ENCODE assay signal across 8 mouse cellular contexts in the genomic region with DNA sequence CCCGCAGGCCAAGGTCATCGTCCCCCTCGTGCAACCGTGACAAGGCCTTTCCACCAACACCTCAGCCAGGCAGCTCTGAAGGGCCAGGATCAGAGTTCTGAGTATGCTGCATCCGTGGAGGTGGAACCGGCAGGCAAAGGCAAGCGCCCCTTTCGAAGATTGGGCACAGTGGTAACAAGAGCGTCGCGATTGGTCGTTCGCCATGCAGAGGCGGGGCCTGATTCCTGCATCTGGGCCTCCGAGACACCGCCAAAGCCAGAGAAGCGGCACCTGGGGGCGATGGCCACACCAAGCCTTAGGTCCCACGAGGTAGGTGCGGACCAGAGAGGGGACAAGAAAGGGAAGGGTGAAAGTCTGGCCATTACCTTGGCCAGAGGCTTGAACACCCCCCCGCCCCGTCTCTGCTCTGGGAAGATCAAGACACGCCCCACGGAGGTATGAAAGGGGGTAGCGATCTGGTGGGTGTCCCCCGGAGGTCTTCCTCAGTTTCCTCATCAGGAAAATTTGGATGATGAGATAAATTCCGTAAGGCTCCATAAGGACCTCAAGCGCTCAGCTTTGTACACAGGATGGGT. TPM values are rescaled to one million over a fixed set of nuclear protein-coding genes. Genes with fewer than 3 reads are reported as not detected.
DNase-seq lines count a peak whose midpoint lies in the region; ATAC-seq and TF ChIP-seq lines count a peak whose summit lies in the region.

A gene (minus strand): TSS at position 99 of the 575 bp plus-strand sequence.

- peak within 1 kb of the TSS; percentile 44; the same call in 1 of the 2 replicates for H3K9ac ChIP-seq in ES-E14 (ENCODE audit: insufficient read depth, low read depth, low read length, poor library complexity, severe bottlenecking)
- peak within 1 kb of the TSS; percentile 76 for H3K9ac ChIP-seq in hindbrain, embryonic 13.5 days
- peak within 1 kb of the TSS; percentile 47 for H3K9ac ChIP-seq in limb, embryonic 14.5 days (ENCODE audit: low read depth, low read length, severe bottlenecking)

- peak; percentile 60 for ATAC-seq in hindbrain, embryonic 13.5 days (ENCODE audit: low FRiP score)
- peak; percentile 34; the same call in 1 of the 2 replicates for ATAC-seq in limb, embryonic 14.5 days (ENCODE audit: low FRiP score, low read depth)

- no peaks in the 10 kb centered on the region for H3K9me3 ChIP-seq in heart, embryonic 10.5 days
- no peaks in the 10 kb centered on the region for H3K9me3 ChIP-seq in ES-E14 (ENCODE audit: control insufficient read depth, insufficient read depth, low read depth, low read length)
- no peaks in the 10 kb centered on the region for H3K9me3 ChIP-seq in hindbrain, embryonic 13.5 days
- H3K9me3 ChIP-seq in limb, embryonic 14.5 days (ENCODE audit: control insufficient read depth, low read length), result no peaks in the 10 kb centered on the region

- H3K4me3 ChIP-seq in heart, embryonic 10.5 days, result peak within 1 kb of the TSS; percentile 63
- H3K4me3 ChIP-seq in ES-E14 (ENCODE audit: insufficient read depth in 1 of 2, low read depth in 1 of 2, low read length in 2 of 2, poor library complexity in 1 of 2, severe bottlenecking in 1 of 2), result peak within 1 kb of the TSS; percentile 66 to 84
- H3K4me3 ChIP-seq in hindbrain, embryonic 13.5 days, result peak within 1 kb of the TSS; percentile 47
- H3K4me3 ChIP-seq in limb, embryonic 14.5 days (replicated peaks; ENCODE audit: low read length), result peak within 1 kb of the TSS; percentile 48
- H3K4me3 ChIP-seq in olfactory bulb, adult 2 months (ENCODE audit: insufficient read depth, low read depth, low read length), result peak within 1 kb of the TSS; percentile 60

- no peak for TF ChIP-seq POLR2A in limb, embryonic 14.5 days (IDR thresholded peaks at IDR 0.05; ENCODE audit: borderline replicate concordance, extremely low read depth, insufficient read depth, insufficient read length)
- TF ChIP-seq POLR2A in olfactory bulb, adult 2 months (IDR thresholded peaks at IDR 0.05; ENCODE audit: insufficient read depth, low read depth, low read length), result no peak

- H3K4me2 ChIP-seq in hindbrain, embryonic 13.5 days, result peak within 1 kb of the TSS; percentile 91
- peak within 1 kb of the TSS; percentile 96 for H3K4me2 ChIP-seq in limb, embryonic 14.5 days (replicated peaks; ENCODE audit: low read depth, low read length, severe bottlenecking)

- peaks cover 26% of the 10 kb centered on the region for H3K4me1 ChIP-seq in heart, embryonic 10.5 days
- peaks cover 0 to 4% of the 10 kb centered on the region in 2 experiments; a peak in 2 of 4 replicates for H3K4me1 ChIP-seq in ES-E14 (ENCODE audit: control insufficient read depth in 2 of 2, insufficient read depth in 2 of 2, low read length in 2 of 2, poor library complexity in 1 of 2)
- H3K4me1 ChIP-seq in hindbrain, embryonic 13.5 days (replicated peaks), result peaks cover 31% of the 10 kb centered on the region
- peaks cover 14% of the 10 kb centered on the region for H3K4me1 ChIP-seq in limb, embryonic 14.5 days (ENCODE audit: control insufficient read depth, insufficient read depth, low read length)
- peaks cover 17% of the 10 kb centered on the region for H3K4me1 ChIP-seq in olfactory bulb, adult 2 months (ENCODE audit: control insufficient read depth, insufficient read depth, low read length)

- peaks cover 50% of the 10 kb centered on the region for H3K27me3 ChIP-seq in heart, embryonic 10.5 days (ENCODE audit: insufficient read depth, poor library complexity, severe bottlenecking)
- peaks cover 42% of the 10 kb centered on the region for H3K27me3 ChIP-seq in hindbrain, embryonic 13.5 days
- H3K27me3 ChIP-seq in limb, embryonic 14.5 days (ENCODE audit: control insufficient read depth, insufficient read depth, low read length), result no peaks in the 10 kb centered on the region

- in situ Hi-C loops in ES-E14 (cut with MboI; ENCODE audit: low sequenced_read_pairs in 2 of 2, unreplicated experiment in 2 of 2), result no loop called here

- 5% methylated on average over 28 of the region's 28 CpGs for WGBS in heart, embryonic 10.5 days
- WGBS in hindbrain, embryonic 13.5 days, result 6% methylated on average over 28 of the region's 28 CpGs
- 5% methylated on average over 28 of the region's 28 CpGs for WGBS in limb, embryonic 14.5 days
- WGBS in olfactory bulb, adult 2 months, result 8% methylated on average over 28 of the region's 28 CpGs

- H3K36me3 ChIP-seq in heart, embryonic 10.5 days, result peaks cover 15% of the 10 kb centered on the region
- H3K36me3 ChIP-seq in ES-E14 (ENCODE audit: control insufficient read depth, insufficient read depth, low read length, poor library complexity, severe bottlenecking), result peaks cover 7% of the 10 kb centered on the region; the same call in 1 of the 2 replicates
- peaks cover 11% of the 10 kb centered on the region for H3K36me3 ChIP-seq in hindbrain, embryonic 13.5 days
- peaks cover 4% of the 10 kb centered on the region for H3K36me3 ChIP-seq in limb, embryonic 14.5 days (ENCODE audit: control insufficient read depth, insufficient read depth, low read length)

- peak; percentile 80 for DNase-seq in heart, embryonic 10.5 days (ENCODE audit: low spot score)
- no peak for DNase-seq in heart, adult 9 months (ENCODE audit: low spot score in 2 of 2)
- DNase-seq in ES-E14 (ENCODE audit: low read depth, low spot score), result peak; percentile 67
- DNase-seq in embryo, embryonic 9.5 days (ENCODE audit: extremely low spot score), result peak; percentile 70
- peak; percentile 68 for DNase-seq in limb, embryonic 14.5 days (ENCODE audit: low spot score)
- no peak for DNase-seq in urinary bladder, postnatal 4 days (ENCODE audit: low spot score in 2 of 2)

- TF ChIP-seq CTCF in olfactory bulb, adult 2 months (IDR thresholded peaks at IDR 0.05; ENCODE audit: insufficient read depth, low read depth, low read length), result no peak

- 0 out of 2 replicates have a peak within 1 kb of the TSS, but pooled peaks have one; percentile 1 for H3K27ac ChIP-seq in heart, embryonic 10.5 days
- no peak within 1 kb of the TSS for H3K27ac ChIP-seq in ES-E14 (ENCODE audit: insufficient read depth, low read depth, low read length, poor library complexity, severe bottlenecking)
- peak within 1 kb of the TSS; percentile 40; the same call in 1 of the 2 replicates for H3K27ac ChIP-seq in hindbrain, embryonic 13.5 days
- no peak within 1 kb of the TSS for H3K27ac ChIP-seq in limb, embryonic 14.5 days (replicated peaks; ENCODE audit: low read depth, low read length)
- 0 out of 2 replicates have a peak within 1 kb of the TSS, but pooled peaks have one; percentile 11 for H3K27ac ChIP-seq in olfactory bulb, adult 2 months (ENCODE audit: insufficient read depth, low read depth, low read length)

TF ChIP-seq in ES-E14, 5 proteins besides CTCF, POLR2A, EP300 and RAD21:
- TF ChIP-seq CHD2 (IDR thresholded peaks at IDR 0.05; ENCODE audit: low read depth, low read length) (no peak), ZC3H11A (IDR thresholded peaks at IDR 0.05; ENCODE audit: borderline replicate concordance, low read depth, low read length) (no peak), HCFC1 (IDR thresholded peaks at IDR 0.05; ENCODE audit: borderline replicate concordance, insufficient read depth, low read length) (no peak)

RNA-seq across cellular contexts. Expression of the gene that starts here (rescaled TPM):
- polyA plus RNA-seq in heart, embryonic 10.5 days (2016; fragmentation: Nextera tagmentation; extraction: Ambion mirVana), result 0.09 and 0.15 TPM in 2 replicates
- total RNA-seq in ES-E14 (2012; rRNA removed), result 0.37 and 0.71 TPM in 2 replicates
- 0.53 and 0.56 TPM in 2 replicates for polyA plus RNA-seq in hindbrain, embryonic 13.5 days (2015; fragmentation: Nextera tagmentation; extraction: Ambion mirVana)
- polyA plus RNA-seq in limb, embryonic 14.5 days (2012; rRNA removed), result 0.09 TPM in 1 of 2 replicates, not detected in the other
- 0.17 TPM in 1 of 2 replicates, not detected in the other for polyA plus RNA-seq in limb, embryonic 14.5 days (2014; fragmentation: Nextera tagmentation; extraction: Ambion mirVana)
- not detected in 2 replicates for polyA plus RNA-seq in olfactory bulb, adult 2 months (2012; ENCODE audit: insufficient read depth, insufficient read length, low replicate concordance, missing spikeins)

Comparison
In these comparisons a context has a peak if more than half of its experiments do, and no peak if none do; other contexts are left out.
1. Peak in DNase-seq, H3K4me3 ChIP-seq and H3K27ac ChIP-seq in heart, embryonic 10.5 days; RNA of the gene not detected or under 1 TPM.
2. Peak in DNase-seq, H3K4me3 ChIP-seq and H3K9ac ChIP-seq in ES-E14; RNA of the gene not detected or under 1 TPM.
3. Peak in ATAC-seq, H3K4me3 ChIP-seq, H3K27ac ChIP-seq, H3K9ac ChIP-seq and H3K4me2 ChIP-seq in hindbrain, embryonic 13.5 days; RNA of the gene not detected or under 1 TPM.
4. Peak in DNase-seq, ATAC-seq, H3K4me3 ChIP-seq, H3K9ac ChIP-seq and H3K4me2 ChIP-seq in limb, embryonic 14.5 days; RNA of the gene not detected or under 1 TPM.